Mouse (Mus musculus) embryo, embryonic 10 days (tissue): Measurements from ENCODE around the gene Eml2.
A peak's percentile ranks its signal among the peaks of the same experiment; 100 is the strongest.

Source experiments
- DNase-seq: peaks from one replicate; pipeline ENCODE4 v3.0.0-alpha.2; 2015; ENCODE audit warnings: low spot score

The Eml2 gene

DNA sequence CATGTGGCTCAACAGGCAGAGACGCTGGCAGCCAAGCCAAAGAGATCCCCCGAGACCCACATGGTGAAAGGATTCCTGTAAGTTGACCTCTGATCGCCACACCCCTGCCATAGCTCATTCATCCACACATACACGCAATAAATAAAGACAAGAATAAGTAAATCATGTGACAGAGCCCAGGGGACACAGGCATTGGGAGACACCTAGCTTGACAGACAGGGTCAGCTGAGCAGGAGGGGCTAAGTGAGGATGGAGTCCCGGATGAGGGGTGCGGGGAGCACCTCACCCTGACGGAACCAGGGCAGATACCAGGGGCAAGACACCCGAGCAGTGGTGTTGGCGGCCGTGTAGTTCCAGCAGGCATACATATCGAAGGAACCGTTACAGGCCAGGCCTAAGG, 12.5 kb upstream of the Eml2 start:
- no peak for DNase-seq

DNA sequence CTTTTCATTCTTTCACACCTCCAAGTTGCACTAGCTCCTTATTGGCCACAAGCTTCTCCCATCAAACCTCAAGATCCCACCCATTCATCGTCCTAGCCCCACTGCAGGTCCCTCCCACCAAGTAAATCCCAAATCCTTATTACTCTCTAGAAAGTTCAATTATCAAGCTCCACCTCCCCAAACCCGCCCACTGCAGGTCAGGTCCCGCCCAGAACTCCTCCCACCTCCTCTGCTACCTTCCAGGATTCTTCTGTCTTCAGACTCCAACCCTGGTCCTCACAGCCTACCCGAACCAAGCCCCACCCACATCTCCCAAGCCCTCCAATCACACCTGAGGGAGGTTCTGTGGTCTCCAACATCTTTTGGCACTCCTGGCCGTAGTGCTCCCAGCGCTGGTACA, 12.0 kb upstream of the Eml2 start:
- peak; percentile 59 for DNase-seq

DNA sequence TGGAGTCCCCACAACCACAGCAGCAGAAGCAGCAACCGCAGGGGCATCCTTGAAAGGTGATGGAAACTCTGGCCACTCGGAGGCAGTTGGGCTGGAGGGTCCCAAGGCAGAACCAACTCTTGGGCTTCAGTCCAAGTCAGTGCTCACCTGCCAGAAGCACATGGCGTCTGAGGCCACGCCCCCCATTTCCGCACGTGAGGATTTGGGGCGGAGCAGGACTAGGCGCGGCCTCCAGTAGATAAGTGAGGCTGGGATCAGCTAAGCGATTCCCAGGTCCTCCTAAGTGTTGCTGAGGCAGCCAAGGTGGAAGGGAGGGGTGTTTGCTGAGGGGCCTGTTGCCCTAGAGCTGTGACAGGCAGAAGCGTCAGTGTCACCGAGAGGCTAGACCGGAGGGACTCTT, 11.2 kb upstream of the Eml2 start:
- peak; percentile 53 for DNase-seq

DNA sequence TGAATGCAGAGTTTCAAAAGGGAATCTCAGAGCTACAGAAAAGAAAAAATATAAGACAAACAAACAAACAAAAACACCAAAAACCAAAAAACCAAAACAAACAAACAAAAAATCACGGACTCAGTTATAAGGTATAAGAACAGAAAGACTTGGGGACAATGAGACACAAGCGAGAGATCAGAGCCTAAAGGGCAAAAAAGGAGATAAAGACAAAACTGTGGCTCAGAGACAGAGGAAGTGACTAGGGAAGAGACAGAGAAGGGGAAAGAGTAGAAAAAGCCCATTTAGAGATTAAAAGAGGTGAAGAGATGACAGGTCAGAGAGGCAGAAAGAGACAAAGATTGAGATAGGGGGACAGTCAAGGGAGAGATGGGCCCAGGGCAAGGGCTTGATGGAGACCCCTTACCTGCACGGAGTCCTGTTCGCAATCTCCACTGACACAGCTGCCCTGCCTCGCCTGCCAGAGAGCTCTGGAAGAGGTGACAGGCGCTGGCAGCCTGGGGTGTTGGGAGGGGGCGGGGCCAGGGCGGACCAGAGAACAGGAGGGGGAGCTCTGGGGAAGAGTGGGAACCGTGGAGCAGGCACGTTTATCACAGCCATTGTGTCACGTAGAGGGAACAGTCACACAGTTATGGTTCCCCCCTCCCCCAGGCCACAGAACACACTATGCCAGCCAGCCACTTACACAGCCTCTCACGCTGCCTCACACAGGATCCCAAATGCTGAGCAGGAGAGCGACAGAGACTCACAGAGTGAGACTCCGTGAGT, 10.4 kb upstream of the Eml2 start, which contains the start of gene Gipr:
Gipr (minus strand) TSS at position 472 of the 768 bp plus-strand sequence.
- no peak for DNase-seq

DNA sequence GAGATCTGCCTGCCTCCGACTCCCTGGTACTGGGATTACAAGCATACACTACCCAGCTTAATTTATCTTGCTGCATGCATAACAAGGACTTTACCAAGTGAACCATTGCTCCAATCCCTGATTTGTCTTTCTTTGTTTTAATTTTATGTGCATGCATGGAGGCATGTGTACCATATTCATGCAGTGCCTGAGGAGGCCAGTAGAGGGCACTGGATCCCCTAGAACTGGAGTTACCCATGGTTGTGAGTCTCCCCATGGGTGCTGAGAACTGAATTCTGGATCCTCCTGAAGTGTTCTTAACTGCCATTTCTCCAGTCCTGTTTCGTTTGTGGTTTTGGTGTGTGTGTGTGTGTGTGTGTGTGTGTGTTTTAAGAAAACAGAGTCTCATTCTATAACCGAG, 9.2 kb upstream of the Eml2 start:
- no peak for DNase-seq

DNA sequence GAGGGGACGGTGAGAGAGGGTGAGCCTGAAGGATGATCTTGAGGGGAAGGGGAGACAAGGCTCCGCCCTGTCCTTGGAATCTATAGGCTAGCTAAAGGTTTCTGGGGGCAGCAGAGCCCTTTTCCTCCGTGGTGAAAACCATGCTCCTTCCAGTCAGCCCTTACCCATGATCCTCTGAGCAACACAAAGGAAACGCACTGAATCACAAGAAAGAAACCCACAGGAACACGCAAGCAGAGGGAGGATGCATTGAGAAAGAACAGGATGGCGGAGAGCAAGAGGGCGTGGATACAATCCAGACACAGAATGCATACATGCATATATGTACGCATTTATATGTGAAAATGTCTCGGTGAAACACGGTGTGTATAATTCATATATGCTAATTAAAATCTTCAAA, 6.7 kb upstream of the Eml2 start:
- no peak for DNase-seq

DNA sequence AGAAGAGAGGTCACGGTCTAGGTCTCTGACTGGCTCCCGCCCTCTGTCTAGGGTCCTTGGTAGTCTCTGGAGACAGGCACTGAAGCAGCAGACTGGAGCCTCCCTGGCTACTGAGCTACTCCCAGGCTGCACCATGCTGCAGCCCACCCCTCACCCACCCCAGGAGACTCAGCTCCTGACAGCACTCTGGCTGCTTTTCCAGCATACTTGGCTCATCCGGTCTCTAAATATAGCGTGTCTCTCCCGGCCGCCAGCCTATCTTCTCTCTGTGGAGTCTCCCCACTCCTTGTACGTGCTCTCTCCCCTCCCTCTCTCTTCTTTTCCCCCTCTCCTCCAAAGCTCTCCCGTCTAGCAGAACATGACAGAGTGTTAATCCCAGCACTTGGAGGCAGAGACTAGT, 6.1 kb upstream of the Eml2 start:
- DNase-seq: no peak

DNA sequence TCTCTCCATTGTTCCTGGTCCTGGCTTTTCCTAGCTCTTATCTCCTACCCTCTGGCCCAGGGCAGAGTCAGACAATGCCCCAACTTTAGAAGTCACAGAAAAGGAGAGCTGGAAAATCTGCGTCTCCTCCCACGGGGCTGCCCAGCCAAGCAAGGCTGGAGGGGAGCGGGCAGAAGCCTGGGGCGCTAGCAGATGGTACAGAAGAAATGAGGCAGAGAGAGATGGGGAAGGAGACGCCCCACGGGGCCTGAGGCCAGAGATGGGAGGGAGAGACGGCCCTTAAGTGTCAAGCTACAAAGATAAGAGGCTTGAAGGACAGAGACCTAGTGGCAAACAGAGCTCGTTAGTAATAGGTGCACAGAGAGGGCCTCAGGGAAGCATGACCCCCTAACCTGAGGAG, 4.4 kb upstream of the Eml2 start:
- no peak for DNase-seq

DNA sequence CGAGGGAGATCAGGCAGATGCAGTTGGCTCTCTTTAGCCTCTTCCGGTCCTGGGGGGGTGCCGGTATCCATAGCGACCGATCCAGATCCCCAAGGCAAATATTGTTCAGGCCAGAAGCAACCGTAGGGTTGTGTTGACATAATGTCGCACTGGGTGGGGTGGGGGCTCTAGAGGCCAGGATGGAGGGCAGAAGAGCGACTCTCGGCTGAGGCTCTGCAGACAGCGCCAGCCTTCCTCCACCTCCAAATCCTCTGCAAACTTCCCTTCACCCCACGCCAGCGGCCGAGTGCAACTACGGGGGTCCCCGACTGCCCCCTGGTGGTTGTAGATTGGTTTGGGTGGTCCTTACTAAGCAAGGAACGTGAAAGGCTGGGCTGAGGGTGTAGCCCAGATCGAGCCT, 3.3 kb upstream of the Eml2 start:
- DNase-seq: peak; percentile 89

DNA sequence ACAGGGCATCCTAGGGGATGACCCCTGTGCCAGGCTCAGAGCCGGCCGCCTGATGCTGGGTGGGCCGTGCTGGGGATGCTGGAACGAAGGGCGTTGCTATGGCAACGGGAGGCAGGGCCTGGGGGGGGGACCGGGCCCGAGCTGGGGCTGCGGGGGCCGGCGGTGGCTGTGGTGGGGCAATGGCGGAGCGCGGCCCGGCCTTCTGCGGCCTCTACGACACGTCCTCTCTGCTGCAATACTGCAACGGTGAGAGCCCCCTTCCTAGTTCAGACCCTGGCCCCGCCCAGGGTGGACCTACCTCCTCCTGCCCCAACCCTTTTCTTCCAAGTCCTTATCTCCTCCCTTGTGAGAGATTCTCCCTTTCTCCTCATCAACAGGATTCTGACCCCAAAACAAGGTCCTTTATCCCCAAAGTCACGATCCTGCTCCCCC, 311 bp downstream of the Eml2 start:
- no peak for DNase-seq

DNA sequence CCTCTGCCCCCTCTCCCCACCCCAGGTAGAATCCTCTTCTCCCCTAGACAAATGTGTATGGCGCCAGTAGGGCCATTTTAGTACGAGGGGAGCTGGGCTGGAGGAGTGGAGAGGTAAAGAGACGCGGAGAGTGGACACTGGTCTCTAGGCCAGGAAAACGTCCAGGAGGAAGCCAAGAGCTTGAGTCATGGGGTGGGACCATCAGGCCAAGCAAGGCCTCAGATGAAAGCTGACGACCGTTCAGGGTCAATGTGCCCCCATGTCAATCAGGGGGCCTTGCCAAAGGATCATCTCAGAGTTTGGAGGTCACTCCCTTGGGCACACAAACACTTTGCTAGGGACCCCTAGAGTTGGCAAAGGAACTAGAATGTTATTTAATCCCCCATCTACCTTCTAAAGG, 995 bp downstream of the Eml2 start:
- no peak for DNase-seq

DNA sequence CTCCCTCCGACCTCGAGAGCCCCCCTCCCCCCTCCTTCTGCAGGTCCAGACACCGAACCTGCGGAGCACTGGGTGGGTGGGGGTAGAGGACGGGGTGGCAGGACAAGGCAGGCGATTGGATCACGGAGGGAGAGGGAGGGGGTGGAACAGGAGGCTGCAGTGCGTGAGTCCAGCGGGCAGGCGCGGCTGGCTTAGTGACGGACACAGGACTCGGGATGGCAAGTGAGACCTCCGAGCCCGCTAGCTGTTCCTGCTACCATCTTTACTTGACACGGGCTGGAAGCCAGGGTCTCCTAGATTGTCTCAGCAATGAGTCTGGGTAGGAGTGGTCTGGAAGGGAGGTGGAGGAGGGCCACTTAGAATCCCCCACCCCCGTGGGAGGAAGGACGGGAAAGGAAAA, 1.8 kb downstream of the Eml2 start:
- DNase-seq: no peak

DNA sequence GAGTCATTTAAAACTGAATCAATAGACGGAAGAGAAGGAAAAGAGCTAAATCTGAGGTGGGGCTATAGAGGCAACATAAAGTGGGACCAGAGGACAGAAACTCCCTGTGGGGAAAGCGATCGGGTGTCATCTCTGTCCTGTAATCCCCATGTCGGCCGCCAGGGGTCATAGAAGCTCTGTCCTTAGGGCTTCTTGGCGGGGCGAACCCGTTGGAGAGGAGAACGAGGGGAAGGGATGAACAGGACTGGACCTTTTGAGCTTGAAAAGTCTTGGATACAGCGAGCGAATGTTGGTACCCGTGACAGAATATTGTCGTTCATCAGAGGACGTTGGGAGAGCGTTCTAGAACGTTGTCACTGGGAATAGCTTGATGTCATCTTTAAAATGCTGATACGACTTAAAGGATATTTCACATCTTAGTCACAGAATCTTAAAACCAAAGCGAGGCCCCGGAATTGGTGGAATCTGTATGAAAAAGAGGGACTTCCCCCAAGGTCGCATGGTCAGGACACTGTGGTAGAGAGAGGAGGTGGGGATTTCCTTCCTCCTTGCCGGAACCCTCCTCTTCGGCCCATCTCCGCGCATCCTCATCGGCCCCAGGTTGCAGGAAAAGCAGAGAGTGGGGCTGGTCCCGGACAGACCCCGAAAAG, 2.3 kb downstream of the Eml2 start:
- DNase-seq: peak; percentile 77

DNA sequence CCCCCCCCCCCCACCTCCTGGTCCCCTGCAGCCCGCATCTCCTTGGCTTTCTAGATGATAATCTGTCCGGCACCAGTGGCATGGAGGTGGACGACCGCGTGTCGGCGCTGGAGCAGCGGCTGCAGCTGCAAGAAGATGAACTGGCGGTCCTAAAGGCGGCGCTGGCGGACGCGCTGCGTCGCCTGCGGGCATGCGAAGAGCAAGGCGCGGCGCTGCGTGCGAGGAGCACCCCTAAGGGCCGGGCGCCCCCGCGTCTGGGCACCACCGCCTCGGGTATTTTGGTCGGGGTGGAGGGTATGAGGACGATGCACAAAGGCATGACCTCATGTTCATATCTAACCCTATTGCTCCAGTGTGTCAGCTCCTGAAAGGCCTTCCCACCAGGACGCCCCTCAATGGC, 3.0 kb downstream of the Eml2 start:
- peak; percentile 90 for DNase-seq

DNA sequence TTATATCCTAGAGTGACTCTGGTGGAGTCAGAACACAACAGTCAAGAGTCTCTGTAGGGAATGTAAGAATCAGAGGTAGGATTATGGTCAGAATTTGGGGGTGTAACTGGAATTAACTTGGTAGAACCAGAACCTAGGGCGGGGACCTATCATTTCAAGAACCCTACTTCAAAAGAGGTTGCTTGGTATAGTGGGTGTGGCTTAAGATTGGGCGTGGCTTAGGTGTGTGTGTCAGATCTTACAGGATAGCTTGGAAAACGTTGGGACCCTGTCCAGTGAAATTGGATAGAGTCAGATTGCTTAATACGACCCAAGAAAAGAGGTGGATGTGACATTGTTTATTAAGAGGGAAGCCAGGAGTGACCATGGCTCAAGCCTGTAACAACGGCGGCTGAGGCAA, 3.7 kb downstream of the Eml2 start:
- no peak for DNase-seq

DNA sequence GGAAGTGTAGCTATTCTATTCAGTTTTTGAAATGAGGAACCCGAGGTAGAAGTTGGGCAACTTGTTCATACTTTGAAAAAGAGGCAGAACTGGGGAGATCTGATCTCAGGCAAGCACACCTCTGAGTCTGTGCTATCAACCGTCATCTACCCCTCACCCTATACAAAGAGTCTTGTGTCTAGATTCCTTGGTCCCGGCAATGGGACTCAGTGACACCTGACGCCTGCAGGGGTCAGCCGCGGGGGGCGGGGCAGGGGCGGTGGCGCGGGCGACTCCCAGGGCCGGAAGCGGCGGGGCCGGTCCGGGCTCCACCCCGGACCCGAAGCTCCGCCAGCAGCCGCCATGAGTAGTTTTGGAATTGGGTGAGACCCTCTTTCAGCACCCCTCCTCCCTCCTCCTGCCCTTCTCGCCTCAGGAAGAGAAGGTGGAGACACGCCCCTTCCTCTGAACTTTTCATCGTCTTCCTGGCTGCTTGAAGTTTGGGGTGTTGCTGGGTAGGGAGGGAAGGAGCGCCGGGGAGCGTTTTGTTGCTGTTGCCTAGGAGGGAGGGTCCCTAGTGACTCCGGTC, 4.7 kb downstream of the Eml2 start:
- peak; percentile 56 for DNase-seq

DNA sequence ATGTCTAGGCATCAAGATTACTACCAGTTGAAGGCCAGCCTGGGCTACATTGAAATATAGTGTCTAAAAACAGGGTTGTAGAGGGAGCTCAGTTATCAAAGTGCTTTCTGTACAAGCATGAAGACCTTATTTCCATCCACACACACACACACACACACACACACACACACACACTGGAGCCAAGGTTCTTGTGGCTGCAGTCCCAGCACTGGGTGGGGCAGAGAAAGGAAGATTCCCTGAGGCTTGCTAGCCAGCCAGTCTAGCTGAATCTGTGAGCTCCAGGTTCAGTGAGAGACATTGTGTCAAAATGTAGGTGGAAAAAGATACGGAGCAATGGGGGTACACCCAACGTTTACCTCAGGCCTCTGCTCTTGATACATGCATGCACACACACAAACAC, 8.0 kb downstream of the Eml2 start:
- no peak for DNase-seq

DNA sequence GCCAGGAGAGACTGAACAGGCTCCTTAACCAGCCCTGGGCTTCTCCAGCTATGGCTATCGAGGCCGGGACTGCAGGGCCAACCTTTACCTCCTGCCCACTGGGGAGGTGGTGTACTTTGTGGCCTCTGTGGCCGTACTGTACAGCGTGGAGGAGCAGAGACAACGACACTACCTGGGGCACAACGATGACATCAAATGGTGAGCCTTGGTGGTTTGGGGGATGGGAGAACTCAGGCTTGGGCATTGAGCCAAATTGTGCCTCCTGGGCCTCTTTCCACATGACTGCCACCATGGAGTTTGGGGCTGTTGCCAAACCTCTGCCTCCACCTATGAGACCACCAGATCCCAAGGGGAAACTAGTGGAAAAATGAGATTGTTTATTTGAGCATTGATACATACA, 8.5 kb downstream of the Eml2 start:
- DNase-seq: no peak

DNA sequence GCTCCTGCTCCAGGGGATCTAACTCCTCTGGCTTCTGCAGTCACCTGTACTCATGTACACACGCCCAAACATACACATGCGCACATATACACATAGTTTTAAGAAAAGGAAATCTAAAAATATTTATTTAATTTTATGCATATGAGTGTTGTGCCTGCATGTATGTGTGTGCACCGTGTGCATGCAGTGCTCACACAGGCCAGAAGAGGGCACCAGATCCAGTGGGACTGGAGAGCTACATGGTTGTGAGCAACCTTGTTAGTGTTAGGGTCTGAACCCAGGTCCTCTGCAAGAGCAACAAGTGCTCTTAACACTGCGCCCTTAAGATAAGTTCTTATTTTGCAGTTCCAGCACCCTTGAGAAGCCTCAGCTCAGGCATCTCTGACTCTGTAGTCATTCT, 18.5 kb downstream of the Eml2 start:
- no peak for DNase-seq

DNA sequence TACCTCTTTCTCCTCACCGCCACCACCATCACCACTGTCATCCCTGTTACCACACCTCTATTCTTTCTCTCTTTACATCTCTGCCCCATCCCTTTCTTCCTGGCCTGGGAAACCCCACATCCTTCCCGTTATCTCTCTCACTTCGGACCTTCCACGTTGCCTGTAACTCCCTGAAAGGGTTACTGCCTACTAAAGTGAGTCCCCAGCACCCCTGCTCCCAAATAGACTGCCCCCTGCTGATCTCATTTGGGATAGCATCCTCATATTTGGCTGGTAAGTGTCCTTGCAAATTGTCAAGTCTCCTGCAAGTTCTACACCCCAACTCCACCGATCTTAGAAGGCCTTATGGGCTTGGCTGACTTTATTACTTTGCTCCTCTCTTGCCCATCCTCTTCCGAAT, 20.5 kb downstream of the Eml2 start:
- peak; percentile 35 for DNase-seq

DNA sequence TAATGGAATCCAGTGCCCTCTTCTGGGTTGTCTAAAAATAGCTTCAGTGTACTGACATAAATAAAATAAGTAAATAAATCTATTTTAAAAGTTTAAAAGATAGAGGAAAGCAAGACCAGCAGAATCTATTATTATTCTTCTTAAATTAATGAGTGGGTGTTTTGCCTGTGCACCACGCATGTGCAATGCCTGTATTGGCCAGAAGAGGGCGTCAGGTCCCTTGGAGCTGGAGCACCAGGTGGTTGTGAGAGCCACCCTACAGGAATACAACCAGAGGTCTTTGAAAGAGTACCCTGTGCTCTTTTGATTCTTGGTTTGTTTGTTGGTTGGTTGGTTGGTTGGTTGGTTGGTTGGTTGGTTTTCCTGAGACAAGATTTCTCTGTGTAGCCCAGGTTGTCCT, 21.8 kb downstream of the Eml2 start:
- DNase-seq: peak; percentile 33

DNA sequence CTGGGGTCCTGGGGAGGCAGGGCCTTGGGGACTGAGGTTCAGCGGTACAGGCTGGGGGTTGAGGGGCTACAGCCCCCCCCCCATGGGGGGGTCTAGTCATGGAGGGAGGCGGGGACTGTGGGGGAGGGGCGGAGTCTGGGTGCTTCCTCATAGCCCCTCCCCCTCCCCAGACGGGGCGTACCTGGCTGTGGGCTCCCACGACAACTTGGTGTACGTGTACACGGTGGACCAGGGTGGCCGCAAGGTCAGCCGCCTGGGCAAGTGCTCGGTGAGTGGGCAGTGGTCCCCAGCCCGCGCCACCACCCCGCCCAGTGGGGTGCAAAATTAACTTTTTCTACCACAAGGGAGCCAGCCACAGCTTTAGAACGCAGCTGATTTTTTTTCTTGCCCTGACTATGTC, 25.4 kb downstream of the Eml2 start:
- DNase-seq: no peak

DNA sequence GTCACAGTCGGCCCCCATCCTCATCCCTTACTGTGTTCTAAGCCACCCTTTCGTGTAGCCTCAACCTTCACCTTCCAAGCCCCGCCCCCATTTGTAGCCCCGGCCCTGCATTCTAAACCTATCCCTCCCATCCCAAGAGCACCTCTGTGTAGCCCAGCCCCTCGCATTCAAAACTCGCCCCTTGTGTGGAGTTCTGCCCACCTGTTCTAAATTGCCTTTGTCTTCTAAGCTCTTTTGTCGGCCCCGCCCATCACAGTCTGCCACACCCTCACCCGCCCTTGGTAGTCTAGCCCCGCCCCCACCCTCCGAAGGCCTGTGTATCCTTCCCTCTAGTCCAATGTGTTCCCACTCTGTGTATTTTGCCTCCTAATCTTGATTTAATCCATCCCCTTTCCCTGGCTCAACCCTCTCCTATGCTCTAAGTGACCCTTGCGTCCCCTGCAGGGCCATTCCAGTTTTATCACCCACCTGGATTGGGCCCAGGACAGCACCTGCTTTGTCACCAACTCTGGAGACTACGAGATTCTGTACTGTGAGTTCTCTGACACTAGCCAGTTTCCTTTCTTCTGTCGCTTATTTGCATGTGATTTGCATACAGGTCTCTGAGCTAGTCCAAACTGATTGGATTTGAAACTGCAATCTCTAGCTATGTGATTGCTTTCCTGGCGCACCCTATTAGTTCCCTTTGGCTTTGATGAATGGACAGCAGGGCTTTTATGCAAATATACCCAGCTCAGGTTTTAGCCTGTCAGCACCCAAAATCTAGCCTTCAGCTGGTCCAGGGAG, 26.0 kb downstream of the Eml2 start:
- DNase-seq: no peak
